In the genomic region with DNA sequence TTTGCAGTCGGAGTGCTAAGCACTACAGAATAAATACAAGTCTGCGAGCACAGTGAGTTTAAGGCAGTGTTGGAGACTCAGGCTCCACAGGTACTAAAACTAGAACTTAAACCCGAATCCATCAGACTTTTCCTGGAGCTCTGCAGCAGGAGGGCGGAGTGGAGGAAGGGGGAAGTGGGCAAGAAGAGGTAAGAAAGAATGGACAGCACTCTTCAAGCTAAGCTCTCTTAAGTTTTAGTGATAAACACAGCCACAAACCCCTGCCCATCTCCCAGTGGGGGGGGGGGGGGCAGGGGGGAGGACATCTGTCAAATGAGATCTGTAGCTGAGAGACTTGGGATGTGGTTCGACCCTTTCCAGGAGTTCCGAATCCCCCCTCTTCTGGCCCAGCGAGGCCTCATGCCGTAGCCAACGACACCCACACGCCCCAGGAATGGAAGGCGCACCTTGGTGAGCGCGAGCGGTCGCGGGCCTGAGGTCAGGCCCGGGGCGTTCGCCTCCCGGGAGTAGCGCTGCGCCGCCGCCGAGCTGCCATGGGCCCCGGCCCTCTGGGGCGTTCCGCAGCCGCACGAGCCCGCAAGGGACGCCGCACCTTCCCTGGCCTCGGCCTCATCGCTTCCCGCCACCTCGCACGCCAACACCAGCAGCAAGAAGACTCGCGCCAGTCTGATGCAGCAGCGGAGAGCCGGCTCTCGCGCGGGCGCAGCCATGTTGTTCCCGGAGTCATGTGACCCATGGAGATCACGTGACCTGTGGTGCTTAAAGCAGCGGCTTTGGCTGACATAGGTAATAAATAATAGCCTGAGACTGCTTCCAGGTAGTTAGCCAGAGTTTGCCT, we compare ENCODE assay signal across 8 mouse cellular contexts. TPM values are rescaled to one million over a fixed set of nuclear protein-coding genes. Genes with fewer than 3 reads are reported as not detected.
DNase-seq lines count a peak whose midpoint lies in the region; ATAC-seq lines count a peak whose summit lies in the region.

A gene (minus strand): TSS at position 736 of the 838 bp plus-strand sequence.

- no peaks in the 10 kb centered on the region for H3K9me3 ChIP-seq in intestine, embryonic 14.5 days (ENCODE audit: control insufficient read depth, low read length)

- peak within 1 kb of the TSS; percentile 88 for H3K4me2 ChIP-seq in intestine, embryonic 14.5 days (ENCODE audit: low read length)

- H3K27ac ChIP-seq in intestine, embryonic 14.5 days (ENCODE audit: low read depth): 0 out of 2 replicates have a peak within 1 kb of the TSS, but pooled peaks have one; percentile 7

- H3K27me3 ChIP-seq in intestine, embryonic 14.5 days (replicated peaks; ENCODE audit: control insufficient read depth, insufficient read depth, low read length): no peaks in the 10 kb centered on the region

- peak within 1 kb of the TSS; percentile 89 for H3K4me3 ChIP-seq in intestine, embryonic 14.5 days (ENCODE audit: low read depth, low read length)

- DNase-seq in adrenal gland, adult 18-20 months (ENCODE audit: low spot score in 2 of 2): peak; percentile 89 to 90
- peak; percentile 97 for DNase-seq in embryo, embryonic 11 days
- DNase-seq in gastrocnemius, postnatal 25 days: peak; percentile 77
- DNase-seq in intestine, embryonic 14.5 days (ENCODE audit: low spot score): peak; percentile 95
- peak; percentile 95 for DNase-seq in left cerebral cortex, postnatal 14 days (ENCODE audit: low spot score in 2 of 2)
- peak; percentile 93 for DNase-seq in mesoderm, embryonic 11.5 days (ENCODE audit: low read depth, low spot score)
- peak; percentile 87 to 90 for DNase-seq in right cerebral cortex, postnatal 36 days (ENCODE audit: low spot score in 2 of 2)
- peak; percentile 88 for DNase-seq in yolk sac, embryonic 10.5 days (ENCODE audit: low spot score)

- H3K9ac ChIP-seq in intestine, embryonic 14.5 days (ENCODE audit: low read length): peak within 1 kb of the TSS; percentile 72

- 0 out of 2 replicates have a peak, but pooled peaks cover 5% of the 10 kb centered on the region for H3K4me1 ChIP-seq in intestine, embryonic 14.5 days (replicated peaks; ENCODE audit: control insufficient read depth, insufficient read depth, low read length)

- 4% methylated on average over 49 of the region's 49 CpGs for WGBS in intestine, embryonic 14.5 days

- ATAC-seq in intestine, embryonic 14.5 days (replicated peaks; ENCODE audit: low FRiP score, low TSS enrichment, low read depth): peak; percentile 94

- no peaks in the 10 kb centered on the region for H3K36me3 ChIP-seq in intestine, embryonic 14.5 days (ENCODE audit: control insufficient read depth, insufficient read depth, low read length)

- intact Hi-C loops in left cerebral cortex, postnatal 14 days (cut with DNase I): no loop called here

RNA-seq across cellular contexts. Expression of the gene that starts here (rescaled TPM):
- 10 to 100 TPM; 33.1 to 42.5 TPM for total RNA-seq in adrenal gland, adult 18-20 months (2021)
- total RNA-seq in gastrocnemius, postnatal 25 days (2021): 1 to 10 TPM; 7.6 to 9.2 TPM
- 20.3 and 21.7 TPM in 2 replicates for polyA plus RNA-seq in intestine, embryonic 14.5 days (2014; fragmentation: Nextera tagmentation; extraction: Ambion mirVana)
- total RNA-seq in left cerebral cortex, postnatal 14 days (2021): 10 to 100 TPM; 17.4 to 18.2 TPM

Comparison
In these comparisons a context has a peak if more than half of its experiments do, and no peak if none do; other contexts are left out.
1. Peak in every context shown above with its lines: DNase-seq, ATAC-seq, H3K4me3 ChIP-seq and H3K27ac ChIP-seq.